Mouse (Mus musculus) intestine, postnatal 0 days (tissue): ENCODE results near the gene Samd4. TPM values are rescaled to one million over a fixed set of nuclear protein-coding genes. Genes with fewer than 3 reads are reported as not detected.

Experiments used
- ATAC-seq: fragments of 200-750 bp; cut with Nextera tagmentation; 2 replicates; pipeline ENCODE4 v1.8.0; 2017; ENCODE audit warnings: mild to moderate bottlenecking, moderate TSS enrichment, moderate library complexity
- H3K27ac ChIP-seq: fragments of 300-500 bp; sonication (generic); 2 replicates; pipeline ENCODE4 v1.5.1; 2014; ENCODE audit warnings: mild to moderate bottlenecking, low read depth, low read length, moderate library complexity
- H3K27me3 ChIP-seq: fragments of 300-500 bp; sonication (generic); replicated peaks from 2 replicates; pipeline ENCODE4 v1.6.1; 2014; ENCODE audit warnings: low read length, mixed read lengths; ENCODE audit not compliant: control insufficient read depth, insufficient read depth
- H3K36me3 ChIP-seq: fragments of 300-500 bp; sonication (generic); 2 replicates; pipeline ENCODE4 v1.6.1; 2014; ENCODE audit warnings: mild to moderate bottlenecking, moderate library complexity; ENCODE audit not compliant: control insufficient read depth, insufficient read depth
- H3K4me1 ChIP-seq: fragments of 300-500 bp; sonication (generic); replicated peaks from 2 replicates; pipeline ENCODE4 v1.6.1; 2014; ENCODE audit warnings: antibody characterized with exemption, low read length, mixed read lengths; ENCODE audit not compliant: control insufficient read depth, insufficient read depth
- H3K4me2 ChIP-seq: fragments of 300-500 bp; sonication (generic); replicated peaks from 2 replicates; pipeline ENCODE4 v1.6.1; 2014; ENCODE audit warnings: low read depth, mild to moderate bottlenecking, moderate library complexity
- H3K4me3 ChIP-seq: fragments of 300-500 bp; sonication (generic); 2 replicates; pipeline ENCODE4 v1.5.1; 2014; ENCODE audit warnings: low read depth, low read length
- H3K9ac ChIP-seq: fragments of 300-500 bp; sonication (generic); 2 replicates; pipeline ENCODE4 v1.6.1; 2014; ENCODE audit warnings: mild to moderate bottlenecking, low read depth, low read length
- H3K9me3 ChIP-seq: fragments of 300-500 bp; sonication (generic); 2 replicates; pipeline ENCODE4 v1.6.1; 2016; ENCODE audit warnings: mixed run types; ENCODE audit not compliant: control insufficient read depth
- CTCF ChIP-seq: sonication (generic); IDR thresholded peaks from 2 replicates; pipeline ENCODE4 v1.5.1; 2016; ENCODE audit warnings: low read depth, mild to moderate bottlenecking, control low read depth, antibody characterized with exemption, moderate library complexity
- WGBS: fragments of 180-500 bp; shearing (Covaris S2); extraction: QIAGEN DNeasy Blood & Tissue Kit; methylation state at CpG from one replicate; pipeline ENCODE4 v1.1.7; 2014; 5-methylcytosine and 5-hydroxymethylcytosine counted together
- polyA plus RNA-seq: library from polyadenylated mRNA; unstranded; fragments of >200 nt; fragmentation: Nextera tagmentation; extraction: Ambion mirVana; gene quantifications from 2 replicates; pipeline ENCODE4 v1.2.1, GENCODE M21; 2015

The Samd4 gene
- polyA plus RNA-seq, 1 experiment from 2014 or later = 3.1 TPM

GRCm38 (mm10) chr14:46853677-46854076 is 29.0 kb upstream of the Samd4 start:
- Histone ChIP-seq H3K9ac (no peak overlapping the region), H3K9me3 (no peaks in the 10 kb centered on the region), H3K4me3 (no peak overlapping the region), H3K4me2 (no peak overlapping the region), H3K27me3 (no peaks in the 10 kb centered on the region), H3K27ac (no peak overlapping the region), H3K4me1 (no peaks in the 10 kb centered on the region), H3K36me3 (peaks cover 5% of the 10 kb centered on the region)
- 86% methylated on average over 11 of the region's 11 CpGs for WGBS
- ATAC-seq = no peak
- no peak for TF ChIP-seq CTCF

- no peaks in the 10 kb centered on the region for H3K9me3 ChIP-seq
- no peaks in the 10 kb centered on the region for H3K36me3 ChIP-seq
- no peak for ATAC-seq
- H3K4me2 ChIP-seq = no peak overlapping the region
- 86% methylated on average over 5 of the region's 5 CpGs for WGBS
- H3K4me3 ChIP-seq = no peak overlapping the region
- H3K27me3 ChIP-seq = no peaks in the 10 kb centered on the region
- no peak for TF ChIP-seq CTCF
- no peak overlapping the region for H3K9ac ChIP-seq
- no peak overlapping the region for H3K27ac ChIP-seq
- no peaks in the 10 kb centered on the region for H3K4me1 ChIP-seq
Observed at GRCm38 (mm10) chr14:46862922-46863321, 19.7 kb upstream of the Samd4 start.

DNA sequence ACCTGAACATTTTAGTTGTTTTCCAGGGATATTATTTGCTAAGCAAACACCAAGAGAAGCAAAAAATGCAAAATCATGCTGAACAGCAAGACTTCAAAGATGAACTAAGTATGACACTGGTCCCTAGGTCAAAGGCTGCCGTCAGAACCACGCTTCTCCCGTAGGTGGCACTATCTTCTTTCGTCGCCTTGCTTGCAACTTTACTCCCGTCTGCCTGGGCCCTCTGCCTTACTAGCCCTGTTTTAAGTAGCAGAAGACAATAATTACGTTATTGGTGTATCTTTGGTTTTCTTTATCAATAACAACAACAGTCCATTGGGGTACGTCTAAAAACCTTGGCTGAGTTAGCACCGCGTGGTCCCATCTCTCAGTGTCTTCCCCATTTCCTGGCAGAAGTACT is 1.7 kb upstream of the Samd4 start:
- peak; percentile 87 for TF ChIP-seq CTCF
- Histone ChIP-seq H3K9me3 (no peaks in the 10 kb centered on the region), H3K27me3 (peaks cover 4% of the 10 kb centered on the region; the same call in 1 of the 2 replicates), H3K4me2 (no peak overlapping the region; the same call in 1 of the 2 replicates), H3K9ac (no peak overlapping the region), H3K4me1 (no peaks in the 10 kb centered on the region), H3K27ac (no peak overlapping the region), H3K4me3 (no peak overlapping the region), H3K36me3 (no peaks in the 10 kb centered on the region)
- WGBS = 12% methylated on average over 10 of the region's 10 CpGs
- ATAC-seq = no peak

DNA sequence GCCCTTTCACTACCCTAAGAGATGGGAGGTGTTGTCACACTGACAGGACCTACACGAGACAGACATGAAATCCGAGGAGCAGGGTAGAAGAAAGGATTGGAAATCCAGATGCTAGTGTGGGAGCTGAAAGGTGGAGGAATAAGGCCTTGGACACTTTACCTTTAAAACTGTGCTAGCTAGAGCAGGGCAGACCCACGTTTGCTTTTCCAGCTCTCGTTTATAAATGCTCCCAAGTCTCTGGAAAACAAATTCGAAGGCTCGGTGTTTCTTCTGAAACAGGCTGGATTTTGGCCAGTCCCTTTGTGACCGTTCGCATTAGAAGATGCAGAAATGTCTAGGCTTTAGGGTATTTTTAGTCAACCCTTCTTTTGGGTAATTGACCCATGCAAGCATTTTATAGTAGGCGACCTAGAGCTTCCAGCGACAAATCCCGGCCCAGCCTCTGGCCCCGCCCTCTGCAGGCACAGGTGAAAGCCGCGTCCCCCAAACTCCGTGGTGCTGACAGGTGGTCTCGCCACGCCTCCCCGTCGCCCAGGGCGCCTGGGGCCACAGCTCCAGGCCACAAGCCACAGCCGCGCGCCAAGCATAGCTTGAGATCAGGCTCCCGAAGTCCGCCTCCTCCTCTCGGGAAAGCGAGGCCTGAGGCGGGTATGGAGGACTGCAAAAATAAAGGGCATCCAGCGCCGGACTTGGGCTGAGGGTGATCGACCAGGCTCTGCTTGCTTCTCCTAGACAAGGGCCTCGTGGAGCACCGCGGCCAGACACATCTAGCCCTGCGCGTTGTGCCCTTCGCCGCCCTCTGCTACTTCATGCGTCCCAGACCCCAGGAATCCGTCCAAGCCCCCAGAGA is 848 bp upstream of the Samd4 start:
- peak; percentile 4; the same call in 1 of the 2 replicates for ATAC-seq
- H3K36me3 ChIP-seq = no peaks in the 10 kb centered on the region
- H3K4me3 ChIP-seq = peak overlapping the region; percentile 64
- H3K9me3 ChIP-seq = no peaks in the 10 kb centered on the region
- H3K27ac ChIP-seq = peak overlapping the region; percentile 15; the same call in 1 of the 2 replicates
- peak overlapping the region; percentile 98 for H3K4me2 ChIP-seq
- no peak for TF ChIP-seq CTCF
- H3K4me1 ChIP-seq = no peaks in the 10 kb centered on the region
- 13% methylated on average over 39 of the region's 40 CpGs for WGBS
- peak overlapping the region; percentile 38 for H3K9ac ChIP-seq
- peaks cover 4% of the 10 kb centered on the region; the same call in 1 of the 2 replicates for H3K27me3 ChIP-seq

GRCm38 (mm10) chr14:46883068-46883870 is 615 bp downstream of the Samd4 start:
- Histone ChIP-seq H3K9ac (peak overlapping the region; percentile 62), H3K4me3 (peak overlapping the region; percentile 64), H3K4me2 (peak overlapping the region; percentile 98), H3K4me1 (no peaks in the 10 kb centered on the region), H3K36me3 (no peaks in the 10 kb centered on the region), H3K27me3 (peaks cover 4% of the 10 kb centered on the region; the same call in 1 of the 2 replicates), H3K27ac (peak overlapping the region; percentile 46), H3K9me3 (no peaks in the 10 kb centered on the region)
- no peak for ATAC-seq
- under 1% methylated on average over 70 of the region's 70 CpGs for WGBS
- TF ChIP-seq CTCF = peak; percentile 18; the same call in 1 of the 2 replicates
